Mouse (Mus musculus) C2C12 (cell line): ENCODE results near the gene Timm44. TPM values are rescaled to one million over a fixed set of nuclear protein-coding genes. Genes with fewer than 3 reads are reported as not detected.

Source experiments
- H3K27me3 ChIP-seq: one replicate; pipeline ENCODE4 v1.6.1; 2011; ENCODE audit not compliant: control insufficient read depth, insufficient read depth, insufficient read length
- H3K36me3 ChIP-seq: one replicate; pipeline ENCODE4 v1.6.1; 2011; ENCODE audit not compliant: control insufficient read depth, insufficient read depth
- H3K4me3 ChIP-seq: one replicate; pipeline ENCODE4 v1.5.1; 2011; ENCODE audit warnings: mild to moderate bottlenecking, control low read depth; ENCODE audit not compliant: poor library complexity, insufficient read depth, severe bottlenecking
- H3K79me2 ChIP-seq: one replicate; pipeline ENCODE4 v1.6.1; 2011; ENCODE audit not compliant: control insufficient read depth, insufficient read depth
- H3K79me3 ChIP-seq: one replicate; pipeline ENCODE4 v1.6.1; 2011; ENCODE audit warnings: low read depth, control low read depth
- H3ac ChIP-seq: one replicate; pipeline ENCODE3; 2011; ENCODE audit warnings: low read depth; ENCODE audit not compliant: control insufficient read depth, insufficient read length
- CEBPB ChIP-seq: IDR thresholded peaks from one replicate; pipeline ENCODE4 v1.6.1; 2011; ENCODE audit warnings: low read depth, mild to moderate bottlenecking, control low read depth, moderate library complexity
- CTCF ChIP-seq: IDR thresholded peaks from one replicate; pipeline ENCODE4 v1.5.1; 2011; ENCODE audit not compliant: control insufficient read depth, insufficient read depth, insufficient read length
- FOSL1 ChIP-seq: IDR thresholded peaks from one replicate; pipeline ENCODE4 v1.8.0; 2011; ENCODE audit warnings: mild to moderate bottlenecking, low read length; ENCODE audit not compliant: poor library complexity, insufficient read depth, severe bottlenecking
- MAX ChIP-seq: IDR thresholded peaks from one replicate; pipeline ENCODE4 v1.6.1; 2011; ENCODE audit warnings: mild to moderate bottlenecking, control low read depth
- MYOD1 ChIP-seq: IDR thresholded peaks from one replicate; pipeline ENCODE4 v1.6.1; 2011; ENCODE audit warnings: low read depth; ENCODE audit not compliant: control insufficient read depth, insufficient read length
- MYOG ChIP-seq: IDR thresholded peaks from one replicate; pipeline ENCODE4 v1.6.1; 2011; ENCODE audit not compliant: control insufficient read depth, insufficient read length; ENCODE audit errors: extremely low read depth
- USF1 ChIP-seq: IDR thresholded peaks from one replicate; pipeline ENCODE4 v1.6.1; 2011; ENCODE audit warnings: low read depth, mild to moderate bottlenecking, control low read depth, moderate library complexity
- polyA plus RNA-seq: library from polyadenylated mRNA; unstranded; fragments of >200 nt; fragmentation: generic; extraction: Trizol; gene quantifications from one replicate; pipeline ENCODE4 v1.2.1, GENCODE M21; 2012; ENCODE audit warnings: missing spikeins

The Timm44 gene
- polyA plus RNA-seq, 1 experiment = 38.0 TPM

DNA sequence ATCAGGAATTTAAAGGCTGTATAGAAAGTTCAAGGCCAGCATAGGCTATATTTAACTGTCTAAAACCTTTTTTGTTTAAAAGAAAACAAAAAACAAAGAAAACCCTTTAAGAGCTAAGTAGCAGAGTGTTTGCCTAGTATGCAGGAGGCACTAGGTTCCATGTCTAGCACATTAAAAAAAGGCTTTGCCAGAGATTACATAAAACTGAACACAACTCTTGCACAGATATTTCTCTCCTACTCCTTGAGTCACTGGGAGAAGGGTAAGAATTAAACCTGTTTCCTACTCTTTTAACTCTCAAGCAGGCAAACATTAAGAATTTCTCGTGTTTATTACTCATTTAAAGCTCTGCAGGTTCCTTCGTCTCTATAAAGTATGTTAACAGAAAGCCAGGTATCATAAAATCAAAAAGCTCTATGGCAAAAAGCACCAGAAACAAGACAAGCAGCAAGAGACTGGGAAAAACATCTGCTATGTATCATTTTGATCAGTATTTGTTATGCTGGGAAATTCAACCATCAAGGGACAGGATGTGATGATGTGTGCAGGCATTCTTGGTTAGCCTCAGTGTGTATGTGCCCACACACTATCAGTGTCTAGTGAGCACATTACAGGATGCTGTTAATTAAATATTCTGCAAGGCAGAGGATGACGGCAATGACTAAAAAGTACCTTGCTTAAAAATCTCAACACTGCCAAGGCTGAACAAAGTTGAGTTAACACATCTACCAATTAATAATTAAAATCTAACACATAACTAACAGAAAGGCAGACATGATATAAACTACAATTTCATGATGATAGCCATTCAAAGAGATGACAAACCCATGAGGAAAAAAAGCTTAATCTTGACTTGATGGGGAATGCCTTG lies 37.8 kb upstream of the Timm44 start:
- Histone ChIP-seq H3K36me3 (peaks cover 47% of the 10 kb centered on the region), H3K79me2 (peaks cover 97% of the 10 kb centered on the region)
- no peak for TF ChIP-seq MYOG
- TF ChIP-seq MYOD1 = peak; percentile 6
- TF ChIP-seq CTCF = no peak
- TF ChIP-seq CEBPB = no peak
- no peak for TF ChIP-seq USF1

DNA sequence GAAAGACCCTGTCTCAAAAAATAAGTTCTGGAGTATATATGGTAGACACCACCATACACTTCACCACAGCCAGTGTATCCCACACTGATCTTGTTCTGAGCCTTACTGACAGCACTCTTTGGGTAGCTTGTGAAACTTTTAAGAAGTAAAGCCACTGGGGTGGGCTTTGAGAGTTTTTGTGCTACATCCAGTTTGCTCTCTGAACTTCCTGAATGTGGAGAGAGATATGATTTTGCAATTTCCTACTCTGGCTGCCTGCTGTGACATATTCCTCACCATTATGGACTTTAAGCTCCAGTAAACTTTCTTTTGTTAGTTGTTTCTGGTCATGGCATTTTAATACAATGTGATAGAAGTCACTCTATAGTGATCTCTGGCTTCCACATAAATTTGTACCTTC lies 36.4 kb upstream of the Timm44 start:
- Histone ChIP-seq H3K27me3 (no peaks in the 10 kb centered on the region), H3K36me3 (peaks cover 58% of the 10 kb centered on the region), H3K79me3 (peaks cover 81% of the 10 kb centered on the region), H3K79me2 (peaks cover 97% of the 10 kb centered on the region), H3K4me3 (no peak overlapping the region), H3ac (no peak overlapping the region)
- TF ChIP-seq MYOD1 = no peak
- TF ChIP-seq CEBPB = no peak
- no peak for TF ChIP-seq MAX

More for the DNA sequence above, 37.8 kb upstream of the Timm44 start:
- H3ac ChIP-seq = peak overlapping the region; percentile 12
- H3K79me3 ChIP-seq = peaks cover 86% of the 10 kb centered on the region
- no peaks in the 10 kb centered on the region for H3K27me3 ChIP-seq
- H3K4me3 ChIP-seq = no peak overlapping the region

DNA sequence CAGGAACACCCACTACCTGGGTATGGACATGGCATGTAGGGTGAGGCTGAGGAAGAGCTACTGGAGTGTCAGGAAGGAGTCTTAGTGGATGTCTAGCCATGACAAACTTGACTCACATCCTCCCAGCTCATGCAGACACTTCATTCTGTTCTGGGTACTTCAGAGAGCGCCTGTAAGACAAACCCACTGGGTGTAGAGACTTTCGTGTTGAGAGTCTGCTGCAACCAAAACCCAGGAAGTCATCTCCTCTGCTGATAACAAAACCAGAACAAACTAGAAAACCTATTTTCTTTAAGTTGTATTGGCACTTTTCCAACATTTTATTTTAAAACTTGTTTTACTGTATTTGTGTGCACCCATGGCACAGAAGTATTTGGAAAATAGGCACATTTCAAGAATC lies 30.1 kb upstream of the Timm44 start:
- H3K27me3 ChIP-seq = no peaks in the 10 kb centered on the region
- no peak overlapping the region for H3K4me3 ChIP-seq
- H3K79me2 ChIP-seq = peaks cover 51% of the 10 kb centered on the region
- H3K79me3 ChIP-seq = peaks cover 33% of the 10 kb centered on the region
- TF ChIP-seq CEBPB = no peak
- no peak for TF ChIP-seq CTCF
- TF ChIP-seq USF1 = no peak
- TF ChIP-seq FOSL1 = no peak
- TF ChIP-seq MYOD1 = no peak
- H3K36me3 ChIP-seq = peaks cover 94% of the 10 kb centered on the region
- no peak overlapping the region for H3ac ChIP-seq

DNA sequence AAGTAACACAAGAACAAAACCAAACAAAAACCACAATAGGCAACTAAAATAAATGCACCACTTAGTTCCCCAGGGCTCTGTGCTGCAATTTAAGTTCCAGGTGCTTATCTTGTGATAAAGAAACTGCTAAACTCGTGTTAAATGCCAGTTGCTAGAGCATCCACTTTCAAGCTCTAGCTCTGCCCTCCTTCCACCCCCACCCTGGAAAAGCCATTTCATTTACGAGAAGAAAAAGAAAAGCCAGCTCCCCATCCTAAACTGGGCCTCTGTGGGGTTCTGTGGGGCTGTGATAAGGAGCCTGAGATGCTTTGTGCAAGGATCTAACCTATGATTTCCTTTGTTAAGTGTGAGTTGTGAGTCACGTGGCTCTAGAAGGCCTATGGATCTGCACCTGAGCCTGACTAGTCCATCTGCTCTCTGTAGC lies 28.4 kb upstream of the Timm44 start:
- Histone ChIP-seq H3ac (no peak overlapping the region), H3K27me3 (no peaks in the 10 kb centered on the region), H3K79me3 (peaks cover 23% of the 10 kb centered on the region), H3K4me3 (no peak overlapping the region), H3K36me3 (peaks cover 94% of the 10 kb centered on the region), H3K79me2 (peaks cover 45% of the 10 kb centered on the region)
- TF ChIP-seq FOSL1 (no peak), CTCF (no peak), MYOG (no peak), CEBPB (no peak), MAX (no peak), USF1 (no peak), MYOD1 (no peak)

DNA sequence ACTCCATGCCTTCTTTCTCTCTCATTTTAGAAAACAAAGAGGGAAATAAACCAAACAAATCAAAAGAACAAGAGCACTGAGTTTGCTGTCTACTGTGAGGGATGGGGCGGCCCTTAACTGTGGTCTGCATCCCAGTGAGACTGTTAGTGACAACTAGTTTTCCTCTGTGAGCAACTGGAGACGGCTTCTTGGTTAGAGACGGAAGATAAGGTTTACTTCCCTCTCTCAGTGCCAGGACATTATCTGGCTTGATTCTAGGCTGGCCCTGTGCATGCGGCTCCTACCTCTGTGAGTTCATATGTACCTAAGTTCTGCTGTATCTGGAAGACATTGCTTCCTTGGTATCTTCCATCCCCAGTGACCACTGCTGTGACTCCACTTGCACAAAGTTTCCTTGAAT lies 22.1 kb upstream of the Timm44 start:
- Histone ChIP-seq H3K79me3 (peaks cover 3% of the 10 kb centered on the region), H3ac (no peak overlapping the region), H3K27me3 (no peaks in the 10 kb centered on the region), H3K4me3 (no peak overlapping the region), H3K36me3 (peaks cover 92% of the 10 kb centered on the region), H3K79me2 (peaks cover 17% of the 10 kb centered on the region)
- TF ChIP-seq FOSL1 (no peak), MAX (no peak), MYOD1 (no peak), MYOG (no peak), USF1 (no peak), CTCF (no peak), CEBPB (no peak)

- Histone ChIP-seq H3K27me3 (no peaks in the 10 kb centered on the region), H3K79me2 (peaks cover 8% of the 10 kb centered on the region), H3ac (no peak overlapping the region), H3K36me3 (peaks cover 92% of the 10 kb centered on the region), H3K79me3 (no peaks in the 10 kb centered on the region), H3K4me3 (no peak overlapping the region)
- TF ChIP-seq CTCF (no peak), MAX (no peak), MYOD1 (no peak), CEBPB (no peak), MYOG (no peak), USF1 (no peak), FOSL1 (no peak)
Observed at GRCm38 (mm10) chr8:4292738-4293137, 17.0 kb upstream of the Timm44 start.
